Mouse (Mus musculus) cortical plate, adult 2 months (tissue): Measurements from ENCODE around the gene Sept4. TPM values are rescaled to one million over a fixed set of nuclear protein-coding genes. Genes with fewer than 3 reads are reported as not detected.
A peak's percentile ranks its signal among the peaks of the same experiment; 100 is the strongest.

Experiments
- H3K27ac ChIP-seq: fragments of 200-500 bp; 2 replicates; pipeline ENCODE4 v1.5.1; 2012; ENCODE audit warnings: low read length, control low read depth, inconsistent platforms; ENCODE audit not compliant: insufficient read depth
- H3K4me1 ChIP-seq: fragments of 200-500 bp; 2 replicates; pipeline ENCODE4 v1.6.1; 2011; ENCODE audit warnings: low read length; ENCODE audit not compliant: control insufficient read depth, insufficient read depth
- H3K4me3 ChIP-seq: fragments of 200-500 bp; 2 replicates; pipeline ENCODE4 v1.5.1; 2011; ENCODE audit warnings: mild to moderate bottlenecking, low read length, control low read depth; ENCODE audit not compliant: insufficient read depth
- CTCF ChIP-seq: fragments of 200-500 bp; IDR thresholded peaks from 2 replicates; pipeline ENCODE4 v1.5.1; 2011; ENCODE audit warnings: mild to moderate bottlenecking, control low read depth, low read length; ENCODE audit not compliant: insufficient read depth; ENCODE audit errors: extremely low read depth
- POLR2A ChIP-seq: fragments of 200-500 bp; IDR thresholded peaks from 2 replicates; pipeline ENCODE4 v1.6.1; 2011; ENCODE audit warnings: mild to moderate bottlenecking, low read length, control low read depth; ENCODE audit not compliant: insufficient read depth; ENCODE audit errors: extremely low read depth
- polyA plus RNA-seq: library from polyadenylated mRNA; depleted of rRNA; stranded (reverse); fragments of >200 nt; gene quantifications from 2 replicates; pipeline ENCODE4 v1.2.3, GENCODE M21; 2012; rRNA removed

Gene Sept4
- polyA plus RNA-seq = 424 and 429 TPM in 2 replicates

GRCm38 (mm10) chr11:87568255-87568953, at the start of gene Sept4:
Gene Sept4 (plus strand): TSS chr11:87568903.
- TF ChIP-seq POLR2A = no peak
- no peak for TF ChIP-seq CTCF
- H3K27ac ChIP-seq = no peak within 1 kb of the TSS

GRCm38 (mm10) chr11:87519260-87519659, 49.4 kb upstream of the Sept4 start:
- peak; percentile 65 for TF ChIP-seq CTCF
- no peak for TF ChIP-seq POLR2A
- Histone ChIP-seq H3K27ac (no peak overlapping the region), H3K4me3 (no peak overlapping the region), H3K4me1 (no peaks in the 10 kb centered on the region)

More at GRCm38 (mm10) chr11:87568255-87568953, at the start of gene Sept4:
- H3K4me1 ChIP-seq = peaks cover 4% of the 10 kb centered on the region; the same call in 1 of the 2 replicates
- H3K4me3 ChIP-seq = peak within 1 kb of the TSS; percentile 14; the same call in 1 of the 2 replicates

- TF ChIP-seq POLR2A (no peak), CTCF (no peak)
- Histone ChIP-seq H3K4me1 (no peaks in the 10 kb centered on the region), H3K4me3 (no peak overlapping the region), H3K27ac (no peak overlapping the region)
Measured at GRCm38 (mm10) chr11:87523466-87523865, 45.2 kb upstream of the Sept4 start.

- H3K4me1 ChIP-seq = no peaks in the 10 kb centered on the region
- TF ChIP-seq POLR2A = no peak
- H3K27ac ChIP-seq = no peak overlapping the region
- no peak overlapping the region for H3K4me3 ChIP-seq
Measured at GRCm38 (mm10) chr11:87523967-87524366, 44.7 kb upstream of the Sept4 start.

GRCm38 (mm10) chr11:87524780-87525179, 43.9 kb upstream of the Sept4 start:
- no peak overlapping the region for H3K27ac ChIP-seq
- H3K4me3 ChIP-seq = no peak overlapping the region
- TF ChIP-seq CTCF (no peak), POLR2A (no peak)
- H3K4me1 ChIP-seq = no peaks in the 10 kb centered on the region

GRCm38 (mm10) chr11:87527364-87527763, 41.3 kb upstream of the Sept4 start:
- TF ChIP-seq CTCF = no peak
- TF ChIP-seq POLR2A = no peak
- no peaks in the 10 kb centered on the region for H3K4me1 ChIP-seq
- no peak overlapping the region for H3K4me3 ChIP-seq
- H3K27ac ChIP-seq = no peak overlapping the region

GRCm38 (mm10) chr11:87527990-87528389, 40.7 kb upstream of the Sept4 start:
- no peak overlapping the region for H3K4me3 ChIP-seq
- H3K4me1 ChIP-seq = no peaks in the 10 kb centered on the region
- H3K27ac ChIP-seq = no peak overlapping the region
- TF ChIP-seq POLR2A (no peak), CTCF (no peak)

- TF ChIP-seq POLR2A = no peak
- no peak for TF ChIP-seq CTCF
- Histone ChIP-seq H3K4me1 (no peaks in the 10 kb centered on the region), H3K27ac (no peak overlapping the region), H3K4me3 (no peak overlapping the region)
Measured at GRCm38 (mm10) chr11:87531695-87532094, 37.0 kb upstream of the Sept4 start.

GRCm38 (mm10) chr11:87542285-87542684, 26.4 kb upstream of the Sept4 start:
- TF ChIP-seq POLR2A = no peak
- TF ChIP-seq CTCF = no peak
- H3K4me1 ChIP-seq = no peaks in the 10 kb centered on the region

GRCm38 (mm10) chr11:87542906-87543305, 25.8 kb upstream of the Sept4 start:
- Histone ChIP-seq H3K27ac (no peak overlapping the region), H3K4me1 (no peaks in the 10 kb centered on the region), H3K4me3 (no peak overlapping the region)
- TF ChIP-seq POLR2A = no peak

More at GRCm38 (mm10) chr11:87542285-87542684, 26.4 kb upstream of the Sept4 start:
- no peak overlapping the region for H3K4me3 ChIP-seq
- H3K27ac ChIP-seq = no peak overlapping the region

- no peak for TF ChIP-seq CTCF
- no peak for TF ChIP-seq POLR2A
- peaks cover 4% of the 10 kb centered on the region for H3K4me1 ChIP-seq
- H3K27ac ChIP-seq = no peak overlapping the region
- H3K4me3 ChIP-seq = no peak overlapping the region
Measured at GRCm38 (mm10) chr11:87553342-87553741, 15.4 kb upstream of the Sept4 start.
